Mouse (Mus musculus): ENCODE measurements around the gene Lrrc71.

Gene Lrrc71

DNA sequence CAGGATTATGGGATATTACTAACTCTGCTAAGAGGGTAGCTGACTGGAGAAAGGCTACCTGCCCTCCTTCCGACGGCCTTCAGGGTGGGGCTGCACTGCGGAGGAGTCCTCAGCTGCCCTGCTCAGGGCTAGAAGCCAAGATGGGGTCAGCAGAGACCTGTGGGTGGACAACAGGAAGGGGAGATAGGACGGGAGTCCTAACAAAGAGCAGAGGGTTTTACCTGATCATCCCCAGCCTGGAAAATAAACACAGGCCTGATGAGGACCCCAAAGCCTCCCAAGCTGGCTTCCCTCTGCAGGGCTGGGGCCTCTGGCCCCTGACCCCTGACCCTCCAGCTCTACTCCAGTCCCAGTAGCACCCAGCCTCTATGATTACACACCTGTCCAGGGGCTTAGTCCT, 14.8 kb upstream of the Lrrc71 start:
- DNase-seq, result peak; percentile 47

GRCm38 (mm10) chr3:87761408-87762375, 13.3 kb upstream of the Lrrc71 start:
- DNase-seq, result peak; percentile 64

DNA sequence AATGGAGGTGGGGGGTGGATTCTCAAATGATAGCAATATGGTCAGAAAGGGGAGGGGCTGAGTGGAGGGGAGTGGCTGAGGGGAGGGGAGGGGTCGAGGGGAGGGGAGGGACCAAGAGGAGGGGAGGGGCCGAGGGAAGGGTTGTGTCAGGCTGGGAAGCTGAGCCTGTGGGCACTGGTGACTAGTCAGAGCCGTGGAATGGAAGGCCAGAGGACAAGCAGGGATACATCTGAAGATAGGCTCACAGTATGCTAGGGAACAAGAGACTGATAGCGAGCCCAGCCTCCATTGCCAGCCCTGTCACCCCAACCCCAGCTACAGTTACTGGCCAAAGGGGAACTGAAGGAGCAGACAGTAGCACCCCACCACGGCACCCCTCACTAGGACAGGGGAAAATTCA, 10.2 kb upstream of the Lrrc71 start:
- no peak for DNase-seq

DNA sequence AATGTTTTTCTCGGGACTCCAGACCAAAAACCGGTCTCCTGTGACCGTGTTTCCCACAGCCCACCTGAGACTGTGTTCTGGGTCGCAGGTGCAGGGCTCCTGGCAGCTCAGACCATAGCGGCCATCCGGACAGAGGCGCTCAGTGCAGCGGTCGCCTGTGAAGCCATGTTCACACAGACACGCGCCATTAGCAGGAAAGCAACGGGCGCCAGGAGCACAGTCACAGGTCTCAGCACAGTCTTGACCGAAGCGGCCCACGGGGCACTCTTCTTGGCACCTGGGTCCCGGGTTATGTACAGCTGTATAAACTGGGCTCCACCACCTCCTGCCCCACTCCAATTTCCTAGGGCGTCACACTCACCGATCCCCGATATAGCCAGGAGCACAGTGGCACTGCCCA, 8.1 kb upstream of the Lrrc71 start:
- DNase-seq, result no peak

DNA sequence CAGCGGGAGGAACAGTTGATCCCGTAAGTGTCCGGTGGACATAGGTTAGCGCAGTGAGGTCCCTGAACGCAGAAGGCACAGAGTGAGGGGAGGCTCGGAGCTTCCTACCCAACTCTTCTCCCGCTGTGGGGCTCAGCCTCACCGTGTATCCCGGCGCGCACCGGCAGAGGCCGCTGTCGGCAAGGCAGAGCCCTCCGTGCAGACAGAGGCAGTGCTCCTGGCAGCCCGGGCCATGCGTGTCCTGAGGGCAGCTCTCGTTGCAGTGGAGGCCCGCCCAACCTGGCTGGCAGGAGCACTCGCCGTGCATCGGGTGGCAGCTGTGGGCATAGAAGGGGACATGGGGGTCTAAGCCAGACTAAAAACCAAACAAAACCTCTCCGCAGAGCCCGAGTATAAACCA, 7.5 kb upstream of the Lrrc71 start:
- peak; percentile 94 for DNase-seq

GRCm38 (mm10) chr3:87753829-87754228, 5.4 kb upstream of the Lrrc71 start:
- DNase-seq, result no peak

DNA sequence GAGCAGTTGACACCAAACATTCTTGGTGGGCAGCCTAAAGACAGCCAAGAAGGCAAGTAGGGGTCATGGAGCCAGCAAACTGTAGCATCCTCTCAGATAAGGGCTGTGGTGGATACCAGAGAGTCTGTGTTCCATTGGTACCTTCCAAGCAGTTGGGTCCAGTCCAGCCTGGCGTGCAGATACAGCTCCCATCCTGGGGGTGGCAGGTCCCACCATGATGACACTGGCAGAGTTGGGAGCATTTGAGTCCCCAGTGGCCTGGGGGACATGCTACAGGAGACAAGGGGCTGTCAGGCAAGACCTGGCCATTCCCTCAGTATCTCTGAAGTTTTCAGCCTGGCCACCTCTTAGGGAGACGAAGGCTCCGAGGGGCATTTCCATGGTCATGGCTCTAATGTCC, 4.1 kb upstream of the Lrrc71 start:
- DNase-seq, result no peak

GRCm38 (mm10) chr3:87749977-87750376, 1.6 kb upstream of the Lrrc71 start:
- no peak for DNase-seq

GRCm38 (mm10) chr3:87749036-87749435, 611 bp upstream of the Lrrc71 start:
- peak; percentile 79 for DNase-seq

DNA sequence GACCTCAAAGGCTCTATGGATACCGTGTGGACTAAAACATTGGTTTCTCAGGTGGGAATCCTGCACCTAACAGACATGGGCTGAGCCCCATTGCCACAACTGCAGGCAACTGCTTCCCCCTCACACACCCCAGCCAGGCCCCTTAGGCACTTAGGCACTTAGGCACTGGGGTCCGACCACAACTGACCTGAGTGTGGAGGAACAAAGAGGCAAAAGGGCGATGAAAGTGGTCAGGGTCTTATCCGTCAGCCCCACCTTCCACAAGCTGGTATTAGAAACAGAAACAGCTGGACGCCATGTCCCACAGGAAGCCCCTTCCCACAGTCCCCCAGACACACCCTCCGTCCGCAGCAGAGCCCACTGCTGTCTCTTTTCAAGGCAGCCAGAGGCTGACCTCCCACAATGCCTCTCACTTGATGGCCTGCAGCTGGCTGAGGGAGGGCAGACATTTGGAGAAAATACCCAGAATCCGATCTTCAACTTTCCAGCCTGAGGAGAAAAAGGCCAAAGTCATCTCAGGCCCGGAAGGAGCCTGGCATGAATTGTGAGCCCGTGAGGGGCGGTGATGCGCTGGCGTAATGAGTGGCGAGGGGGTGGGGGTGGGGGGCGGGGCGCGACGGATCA, 3.3 kb downstream of the Lrrc71 start:
- DNase-seq, result peak; percentile 76

- no peak for DNase-seq
These were observed 4.5 kb downstream of the Lrrc71 start for GRCm38 (mm10) chr3:87743927-87744326.

DNA sequence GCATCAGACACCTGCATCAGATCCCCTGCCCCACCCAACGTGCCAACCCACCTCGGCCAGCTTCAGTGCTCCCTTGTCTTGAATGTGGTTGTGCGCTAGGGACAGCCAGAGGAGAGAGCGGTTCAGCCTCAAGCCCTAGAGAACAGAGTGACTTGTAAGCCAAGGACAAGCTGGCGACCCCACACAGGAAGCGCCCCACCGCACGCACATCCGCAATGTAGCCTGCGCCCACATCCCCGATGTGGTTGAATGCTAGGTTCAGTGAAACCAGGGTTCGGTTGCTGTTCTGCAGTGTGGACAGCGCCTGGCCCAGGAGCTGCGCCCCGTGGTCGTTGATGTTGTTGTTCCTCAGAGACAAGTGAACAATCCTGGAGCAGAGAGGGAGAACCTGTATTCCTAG, 5.7 kb downstream of the Lrrc71 start:
- DNase-seq, result no peak

- DNase-seq, result no peak
These were observed 6.4 kb downstream of the Lrrc71 start for GRCm38 (mm10) chr3:87742013-87742412.

DNA sequence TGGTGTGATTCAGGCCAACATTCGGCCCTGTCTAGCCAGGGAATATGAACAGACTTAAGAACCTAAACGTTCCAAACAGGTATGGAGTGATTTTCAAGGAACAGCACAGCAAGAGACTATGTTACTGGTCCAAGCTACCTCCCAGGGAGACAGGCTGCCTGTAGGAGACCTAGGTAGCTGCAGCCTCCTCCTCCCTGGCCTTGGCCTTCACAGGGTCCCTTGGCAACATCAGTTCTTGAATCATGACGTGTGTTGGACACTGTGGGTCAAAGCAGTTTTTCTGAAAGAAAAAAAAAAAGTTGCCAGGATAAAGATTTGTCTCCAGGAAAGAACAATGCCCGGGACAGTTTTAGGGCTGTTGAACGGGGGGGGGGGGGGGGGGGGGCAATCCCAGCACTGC, 9.5 kb downstream of the Lrrc71 start:
- no peak for DNase-seq

DNA sequence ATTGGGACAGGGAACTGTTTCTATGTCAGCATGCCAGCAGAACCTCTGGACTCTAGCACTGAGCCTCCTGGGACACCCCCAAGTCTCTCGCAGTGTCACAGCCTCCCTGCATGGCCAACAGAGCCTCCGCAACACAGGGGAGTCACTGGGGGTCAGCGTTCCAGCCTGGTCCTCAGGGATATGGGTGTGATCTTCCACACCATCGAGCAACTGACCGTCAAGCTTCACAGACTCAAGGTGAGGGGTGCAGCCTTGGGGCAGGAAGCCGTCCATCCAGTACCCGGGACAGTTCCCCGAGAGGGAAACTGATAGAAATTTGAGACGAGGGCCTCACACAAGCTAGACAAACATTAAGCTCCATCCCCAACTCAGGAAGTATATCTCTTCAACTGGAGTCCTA, 13.1 kb downstream of the Lrrc71 start:
- DNase-seq, result no peak

GRCm38 (mm10) chr3:87733984-87734761, 14.3 kb downstream of the Lrrc71 start:
- DNase-seq, result no peak

DNA sequence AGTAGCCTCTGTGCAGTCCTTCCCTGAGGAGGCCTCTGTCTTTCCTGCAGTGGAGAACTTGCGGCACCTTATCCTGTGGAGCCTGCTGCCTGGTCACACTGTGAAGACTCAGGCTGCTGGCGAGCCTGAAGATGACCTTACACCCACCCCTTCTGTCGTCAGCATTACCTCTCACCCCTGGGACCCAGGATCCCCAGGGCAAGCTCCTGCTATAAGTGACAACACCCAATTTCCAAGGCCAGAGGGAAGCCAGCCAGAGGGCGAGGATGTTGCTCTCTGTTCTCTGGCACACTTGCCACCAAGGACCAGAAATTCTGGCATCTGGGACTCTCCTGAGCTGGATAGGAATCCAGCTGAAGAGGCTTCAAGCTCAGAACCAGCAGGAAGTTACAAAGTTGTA, 15.3 kb downstream of the Lrrc71 start:
- DNase-seq, result no peak

DNA sequence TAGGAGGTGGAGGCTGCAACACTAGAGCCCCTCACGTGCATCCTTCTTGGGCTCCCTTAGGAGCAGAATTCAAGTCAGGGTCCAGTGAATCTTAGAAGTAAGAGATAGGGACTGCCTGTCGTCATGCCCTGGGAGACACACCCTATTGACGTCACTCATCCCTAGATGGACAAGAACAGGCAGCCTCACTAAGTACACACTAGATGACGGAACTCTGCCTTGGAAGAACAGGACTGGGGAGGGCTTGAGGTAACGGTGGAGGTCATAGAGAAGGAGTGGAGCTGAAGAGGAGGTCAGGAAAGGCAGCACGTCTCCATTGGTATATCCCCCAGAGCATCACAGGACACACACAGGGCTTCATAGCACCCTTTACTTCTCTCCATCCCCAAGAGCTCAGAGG, 19.7 kb downstream of the Lrrc71 start:
- peak; percentile 1 for DNase-seq

DNA sequence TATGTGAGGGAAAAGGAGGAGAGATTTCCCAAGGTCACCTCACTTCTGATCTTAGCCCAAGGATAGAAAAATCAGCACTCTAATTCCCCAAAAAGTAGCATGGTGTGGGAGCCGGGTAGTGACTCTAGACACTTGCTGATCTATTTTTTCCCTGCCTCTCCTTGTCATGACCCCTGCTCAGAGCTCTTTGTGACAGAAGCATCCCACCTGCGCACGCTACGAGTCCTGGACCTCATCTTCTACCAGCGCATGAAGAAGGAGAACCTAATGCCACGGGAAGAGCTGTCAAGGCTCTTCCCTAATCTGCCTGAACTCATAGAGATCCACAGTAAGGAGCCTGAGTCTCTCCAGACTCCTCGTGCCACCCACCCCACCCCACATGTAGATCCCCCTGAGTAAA, 22.2 kb downstream of the Lrrc71 start:
- no peak for DNase-seq

- DNase-seq, result no peak
These were observed 22.8 kb downstream of the Lrrc71 start for GRCm38 (mm10) chr3:87725396-87726160.

DNA sequence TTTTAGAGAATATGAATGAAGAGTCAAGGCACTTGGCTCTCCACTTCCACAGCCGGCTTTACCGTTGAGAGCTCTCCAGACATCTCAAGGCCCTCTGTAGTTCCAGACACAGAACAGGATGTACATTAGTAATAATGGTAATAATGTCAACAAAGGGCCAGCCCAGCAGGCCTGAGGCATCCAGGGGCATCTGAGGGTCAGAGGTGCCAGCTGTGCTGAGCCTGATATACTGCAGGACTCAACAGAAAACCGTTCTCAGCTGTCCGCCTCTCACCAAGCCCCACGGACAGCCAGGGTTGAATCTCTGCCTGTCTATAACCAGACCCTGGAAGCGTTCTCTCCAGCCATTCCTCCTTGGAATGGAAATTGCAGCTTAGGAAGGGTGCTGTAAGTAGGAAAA, 23.9 kb downstream of the Lrrc71 start:
- DNase-seq, result no peak

- DNase-seq, result no peak
These were observed 29.9 kb downstream of the Lrrc71 start for GRCm38 (mm10) chr3:87718525-87718924.
